Mouse (Mus musculus): ENCODE measurements around the gene Tgfbr2. TPM values are rescaled to one million over a fixed set of nuclear protein-coding genes. Genes with fewer than 3 reads are reported as not detected.

Gene Tgfbr2
- polyA plus RNA-seq, 1 experiment, result 45.8 TPM

- DNase-seq, result peak; percentile 37
- H3K4me3 ChIP-seq (ENCODE audit: insufficient read depth, low read depth, low read length), result no peak overlapping the region
- peaks cover 21% of the 10 kb centered on the region for H3K4me1 ChIP-seq (ENCODE audit: control insufficient read depth, insufficient read depth, low read length)
- no peaks in the 10 kb centered on the region for H3K27me3 ChIP-seq (replicated peaks; ENCODE audit: control insufficient read depth, insufficient read depth, low read length)
- WGBS, result 70% methylated on average over 9 of the region's 9 CpGs
- no peaks in the 10 kb centered on the region; the same call in 1 of the 2 replicates for H3K36me3 ChIP-seq (ENCODE audit: control insufficient read depth, insufficient read depth, low read length)
- TF ChIP-seq CTCF (conservative IDR thresholded peaks at IDR 0.05; ENCODE audit: insufficient read depth, insufficient read length, low read depth, low read length) (no peak), POLR2A (IDR thresholded peaks at IDR 0.05; ENCODE audit: low read depth, low read length) (no peak)
- H3K27ac ChIP-seq (ENCODE audit: insufficient read depth, low read depth, low read length), result no peak overlapping the region
Measured at GRCm38 (mm10) chr9:116100015-116100414, 75.1 kb downstream of the Tgfbr2 start.

GRCm38 (mm10) chr9:116099596-116099993 is 75.6 kb downstream of the Tgfbr2 start:
- TF ChIP-seq CTCF (conservative IDR thresholded peaks at IDR 0.05; ENCODE audit: insufficient read depth, insufficient read length, low read depth, low read length) (no peak), POLR2A (IDR thresholded peaks at IDR 0.05; ENCODE audit: low read depth, low read length) (no peak)
- WGBS, result 81% methylated on average over 6 of the region's 6 CpGs
- DNase-seq, result no peak
- peaks cover 21% of the 10 kb centered on the region for H3K4me1 ChIP-seq (ENCODE audit: control insufficient read depth, insufficient read depth, low read length)
- no peaks in the 10 kb centered on the region for H3K27me3 ChIP-seq (replicated peaks; ENCODE audit: control insufficient read depth, insufficient read depth, low read length)
- no peaks in the 10 kb centered on the region; the same call in 1 of the 2 replicates for H3K36me3 ChIP-seq (ENCODE audit: control insufficient read depth, insufficient read depth, low read length)
- no peak overlapping the region for H3K4me3 ChIP-seq (ENCODE audit: insufficient read depth, low read depth, low read length)
- no peak overlapping the region for H3K27ac ChIP-seq (ENCODE audit: insufficient read depth, low read depth, low read length)

- TF ChIP-seq CTCF (conservative IDR thresholded peaks at IDR 0.05; ENCODE audit: insufficient read depth, insufficient read length, low read depth, low read length) (no peak), POLR2A (IDR thresholded peaks at IDR 0.05; ENCODE audit: low read depth, low read length) (no peak)
- WGBS, result 60% methylated on average over 16 of the region's 16 CpGs
- Histone ChIP-seq H3K27ac (ENCODE audit: insufficient read depth, low read depth, low read length) (no peak overlapping the region), H3K4me1 (ENCODE audit: control insufficient read depth, insufficient read depth, low read length) (peaks cover 21% of the 10 kb centered on the region), H3K36me3 (ENCODE audit: control insufficient read depth, insufficient read depth, low read length) (no peaks in the 10 kb centered on the region; the same call in 1 of the 2 replicates), H3K27me3 (replicated peaks; ENCODE audit: control insufficient read depth, insufficient read depth, low read length) (no peaks in the 10 kb centered on the region), H3K4me3 (ENCODE audit: insufficient read depth, low read depth, low read length) (no peak overlapping the region)
- DNase-seq, result peak; percentile 60
Measured at GRCm38 (mm10) chr9:116098724-116099595, 76.2 kb downstream of the Tgfbr2 start.

- Histone ChIP-seq H3K36me3 (ENCODE audit: control insufficient read depth, insufficient read depth, low read length) (no peaks in the 10 kb centered on the region; the same call in 1 of the 2 replicates), H3K27me3 (replicated peaks; ENCODE audit: control insufficient read depth, insufficient read depth, low read length) (no peaks in the 10 kb centered on the region), H3K27ac (ENCODE audit: insufficient read depth, low read depth, low read length) (peak overlapping the region; percentile 50), H3K4me3 (ENCODE audit: insufficient read depth, low read depth, low read length) (no peak overlapping the region), H3K4me1 (ENCODE audit: control insufficient read depth, insufficient read depth, low read length) (peaks cover 12% of the 10 kb centered on the region)
- WGBS, result 38% methylated on average over 5 of the region's 5 CpGs
- TF ChIP-seq POLR2A (IDR thresholded peaks at IDR 0.05; ENCODE audit: low read depth, low read length) (no peak), CTCF (conservative IDR thresholded peaks at IDR 0.05; ENCODE audit: insufficient read depth, insufficient read length, low read depth, low read length) (no peak)
- DNase-seq, result peak; percentile 92
Measured at GRCm38 (mm10) chr9:116091921-116092320, 83.2 kb downstream of the Tgfbr2 start.

- DNase-seq, result no peak
- Histone ChIP-seq H3K27me3 (replicated peaks; ENCODE audit: control insufficient read depth, insufficient read depth, low read length) (no peaks in the 10 kb centered on the region), H3K36me3 (ENCODE audit: control insufficient read depth, insufficient read depth, low read length) (no peaks in the 10 kb centered on the region; the same call in 1 of the 2 replicates), H3K4me3 (ENCODE audit: insufficient read depth, low read depth, low read length) (no peak overlapping the region), H3K4me1 (ENCODE audit: control insufficient read depth, insufficient read depth, low read length) (peaks cover 7% of the 10 kb centered on the region), H3K27ac (ENCODE audit: insufficient read depth, low read depth, low read length) (no peak overlapping the region)
- whole genome bisulfite sequencing, result 89% methylated on average over 7 of the region's 7 CpGs
- TF ChIP-seq CTCF (conservative IDR thresholded peaks at IDR 0.05; ENCODE audit: insufficient read depth, insufficient read length, low read depth, low read length) (no peak), POLR2A (IDR thresholded peaks at IDR 0.05; ENCODE audit: low read depth, low read length) (no peak)
Measured at GRCm38 (mm10) chr9:116091101-116091841, 83.9 kb downstream of the Tgfbr2 start.

GRCm38 (mm10) chr9:116090296-116090695 is 84.9 kb downstream of the Tgfbr2 start:
- H3K27me3 ChIP-seq (replicated peaks; ENCODE audit: control insufficient read depth, insufficient read depth, low read length), result no peaks in the 10 kb centered on the region
- peaks cover 7% of the 10 kb centered on the region for H3K4me1 ChIP-seq (ENCODE audit: control insufficient read depth, insufficient read depth, low read length)
- WGBS, result 51% methylated on average over 9 of the region's 9 CpGs
- H3K4me3 ChIP-seq (ENCODE audit: insufficient read depth, low read depth, low read length), result no peak overlapping the region
- H3K27ac ChIP-seq (ENCODE audit: insufficient read depth, low read depth, low read length), result 0 out of 2 replicates have a peak overlapping the region, but pooled peaks have one; percentile 9
- DNase-seq, result peak; percentile 82
- no peak for TF ChIP-seq POLR2A (IDR thresholded peaks at IDR 0.05; ENCODE audit: low read depth, low read length)
- TF ChIP-seq CTCF (conservative IDR thresholded peaks at IDR 0.05; ENCODE audit: insufficient read depth, insufficient read length, low read depth, low read length), result no peak
- no peaks in the 10 kb centered on the region; the same call in 1 of the 2 replicates for H3K36me3 ChIP-seq (ENCODE audit: control insufficient read depth, insufficient read depth, low read length)

GRCm38 (mm10) chr9:116088912-116089311 is 86.2 kb downstream of the Tgfbr2 start:
- Histone ChIP-seq H3K4me1 (ENCODE audit: control insufficient read depth, insufficient read depth, low read length) (peaks cover 9% of the 10 kb centered on the region), H3K27ac (ENCODE audit: insufficient read depth, low read depth, low read length) (no peak overlapping the region), H3K4me3 (ENCODE audit: insufficient read depth, low read depth, low read length) (no peak overlapping the region), H3K27me3 (replicated peaks; ENCODE audit: control insufficient read depth, insufficient read depth, low read length) (no peaks in the 10 kb centered on the region), H3K36me3 (ENCODE audit: control insufficient read depth, insufficient read depth, low read length) (no peaks in the 10 kb centered on the region; the same call in 1 of the 2 replicates)
- DNase-seq, result no peak
- TF ChIP-seq POLR2A (IDR thresholded peaks at IDR 0.05; ENCODE audit: low read depth, low read length) (no peak), CTCF (conservative IDR thresholded peaks at IDR 0.05; ENCODE audit: insufficient read depth, insufficient read length, low read depth, low read length) (peak; percentile 26; the same call in 1 of the 2 replicates)
- 93% methylated on average over 9 of the region's 9 CpGs for WGBS

All from kidney, adult 2 months (tissue).